Mouse (Mus musculus) C3H10T1/2 (cell line): ENCODE measurements around the gene Tnfrsf12a. TPM values are rescaled to one million over a fixed set of nuclear protein-coding genes. Genes with fewer than 3 reads are reported as not detected.

Experiments used
- polyA plus RNA-seq, 2 experiments: library from polyadenylated mRNA; unstranded; fragments of >200 nt; fragmentation: generic; extraction: Trizol; gene quantifications; one replicate each; pipeline ENCODE4 v1.2.1; 2012; ENCODE audit warnings: missing spikeins in 2 of 2

Tnfrsf12a gene
- polyA plus RNA-seq, result 100 to 1,000 TPM in 1 of 2 experiments, 10 to 100 TPM in 1; 78.5 to 413 TPM

DNA sequence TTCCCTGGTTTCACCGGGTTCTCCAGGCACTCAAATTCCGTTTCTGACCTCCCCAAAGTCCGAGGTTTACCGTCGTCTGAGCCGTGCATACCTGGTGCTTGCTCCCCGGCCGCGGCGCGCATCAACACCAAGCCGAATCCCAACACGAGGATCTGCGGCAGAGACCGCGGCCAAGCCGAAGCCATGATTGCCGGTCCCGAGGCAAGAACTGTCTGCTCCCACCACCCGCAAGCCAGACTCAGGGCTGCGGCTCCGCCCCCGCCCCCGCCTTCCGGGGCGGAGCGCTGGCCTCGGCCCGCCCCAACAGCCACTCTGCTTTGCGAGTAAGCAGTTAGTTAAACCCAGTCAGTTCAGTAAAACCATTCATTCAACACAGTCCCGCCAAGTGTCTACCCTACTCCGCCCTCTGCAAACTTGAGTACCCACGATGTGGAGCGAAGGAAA is at the start of gene Tnfrsf12a:
Gene Tnfrsf12a, minus strand, starts transcription at position 233 of the 444 bp plus-strand sequence.

DNA sequence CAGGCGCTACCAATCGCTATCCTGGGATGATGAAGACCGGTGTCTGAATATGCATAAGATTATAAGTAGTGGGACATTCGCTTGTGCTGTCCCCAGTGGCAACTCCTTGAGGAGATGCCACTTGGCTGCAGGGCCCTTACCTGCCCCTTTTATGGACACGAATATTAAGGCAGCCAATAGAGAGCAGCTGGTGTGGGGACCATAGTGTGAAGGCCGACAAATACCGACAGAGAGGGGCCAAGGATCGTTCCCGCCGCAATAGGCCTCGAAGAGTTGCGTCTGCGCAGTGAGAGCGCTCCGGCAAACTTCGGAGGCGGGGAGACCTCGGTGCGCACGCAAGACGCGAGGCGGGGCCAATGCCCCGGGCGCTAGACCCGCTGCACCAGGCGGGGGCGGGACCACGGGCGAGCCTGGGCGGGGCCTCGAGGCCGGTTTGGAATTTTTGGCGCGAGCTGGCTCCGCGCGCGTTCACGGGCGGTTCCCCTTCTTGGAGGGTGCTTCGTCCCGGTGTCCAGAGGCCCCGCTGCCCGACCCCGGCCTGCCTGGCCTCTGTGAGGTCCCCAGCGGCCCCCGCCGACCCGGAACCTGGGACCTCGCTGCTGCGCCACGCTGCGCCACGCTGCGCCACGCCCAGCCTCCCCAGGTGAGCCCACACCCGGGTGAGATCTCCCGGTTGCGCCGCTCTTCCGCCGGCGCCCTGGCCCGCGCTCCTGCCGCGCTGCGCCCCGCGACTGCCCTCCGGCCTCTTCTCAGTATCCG is 48.9 kb upstream of the Tnfrsf12a start, which contains the start of gene Pkmyt1:
Gene Pkmyt1, plus strand, starts transcription at position 338 of the 759 bp plus-strand sequence.

DNA sequence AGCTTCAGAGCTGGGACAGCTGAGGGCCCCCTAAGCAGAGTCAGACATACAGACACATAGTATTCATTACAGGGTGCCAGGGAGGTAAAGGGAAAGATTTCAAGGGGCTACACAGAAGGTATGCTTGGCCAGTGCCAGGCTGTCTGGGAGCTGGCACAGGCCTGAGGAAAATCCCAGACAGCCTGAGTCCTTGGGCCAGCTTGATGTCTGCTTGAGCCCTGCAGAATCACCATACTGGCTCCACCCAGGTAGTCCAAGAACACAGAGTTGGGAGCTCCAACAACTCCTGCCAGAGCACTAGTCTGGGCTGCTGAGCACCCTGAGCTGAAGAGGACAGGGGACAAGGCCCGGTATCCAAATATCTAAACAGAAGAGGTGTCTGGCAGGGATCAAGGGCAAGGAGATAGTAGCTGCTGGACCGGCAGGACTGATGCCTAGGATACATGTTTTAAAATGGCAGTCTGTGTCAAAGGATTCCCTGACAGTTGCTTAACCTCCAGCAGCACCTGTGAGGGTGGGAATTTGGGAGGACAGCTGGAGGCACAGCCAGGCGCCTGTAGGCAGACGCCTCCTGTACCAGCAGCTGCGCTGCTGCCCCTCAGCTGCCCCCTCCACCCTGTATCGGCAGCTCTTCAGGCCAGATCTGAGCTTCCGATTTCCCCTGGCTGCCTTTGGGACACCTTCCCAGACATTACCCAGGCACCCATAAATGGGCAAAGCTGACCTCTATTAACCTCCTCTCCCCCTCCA is 45.3 kb upstream of the Tnfrsf12a start, which contains the start of gene 1520401A03Rik:
Gene 1520401A03Rik, minus strand, starts transcription at position 408 of the 750 bp plus-strand sequence.

DNA sequence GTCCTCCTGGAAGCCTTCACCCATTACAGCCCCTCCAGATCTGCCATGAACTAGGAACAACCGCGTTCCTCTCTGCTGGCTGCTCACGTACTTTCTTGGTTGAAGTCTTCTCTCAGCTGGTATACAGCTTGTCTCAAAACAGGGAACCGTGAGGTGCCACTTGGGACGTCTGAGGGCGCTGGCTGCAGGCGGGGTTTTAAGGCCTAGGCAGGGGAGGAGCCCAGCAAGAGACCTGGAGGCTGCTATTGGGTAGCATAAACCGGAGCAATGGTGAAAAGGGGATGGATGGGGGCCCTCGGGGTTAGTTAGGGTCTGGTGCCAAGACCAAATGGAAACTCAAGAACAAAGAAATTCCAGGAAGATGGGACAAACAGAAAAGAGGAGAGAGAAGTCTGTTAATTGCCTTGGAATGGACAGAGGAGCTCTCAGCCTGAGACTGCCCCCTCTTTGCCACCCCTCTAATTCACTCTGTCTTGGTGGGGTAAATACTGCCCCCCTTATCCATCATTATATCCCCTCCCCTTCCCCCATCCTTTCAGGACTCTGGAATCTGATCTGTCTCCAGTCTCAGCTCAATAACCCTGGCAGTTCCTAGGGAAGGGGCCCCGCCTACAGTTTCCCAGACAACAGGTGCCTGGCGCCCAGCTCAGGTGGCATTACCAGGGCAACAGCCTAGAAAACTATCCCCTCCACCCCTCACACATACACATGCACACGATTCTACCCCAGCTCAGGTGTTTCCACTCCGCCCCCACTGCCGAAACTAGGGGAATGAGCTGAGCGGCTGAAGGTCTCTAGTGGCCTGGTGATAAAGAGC is 6.8 kb upstream of the Tnfrsf12a start, which contains the start of gene Cldn9:
Gene Cldn9, minus strand, starts transcription at position 171 of the 817 bp plus-strand sequence.

DNA sequence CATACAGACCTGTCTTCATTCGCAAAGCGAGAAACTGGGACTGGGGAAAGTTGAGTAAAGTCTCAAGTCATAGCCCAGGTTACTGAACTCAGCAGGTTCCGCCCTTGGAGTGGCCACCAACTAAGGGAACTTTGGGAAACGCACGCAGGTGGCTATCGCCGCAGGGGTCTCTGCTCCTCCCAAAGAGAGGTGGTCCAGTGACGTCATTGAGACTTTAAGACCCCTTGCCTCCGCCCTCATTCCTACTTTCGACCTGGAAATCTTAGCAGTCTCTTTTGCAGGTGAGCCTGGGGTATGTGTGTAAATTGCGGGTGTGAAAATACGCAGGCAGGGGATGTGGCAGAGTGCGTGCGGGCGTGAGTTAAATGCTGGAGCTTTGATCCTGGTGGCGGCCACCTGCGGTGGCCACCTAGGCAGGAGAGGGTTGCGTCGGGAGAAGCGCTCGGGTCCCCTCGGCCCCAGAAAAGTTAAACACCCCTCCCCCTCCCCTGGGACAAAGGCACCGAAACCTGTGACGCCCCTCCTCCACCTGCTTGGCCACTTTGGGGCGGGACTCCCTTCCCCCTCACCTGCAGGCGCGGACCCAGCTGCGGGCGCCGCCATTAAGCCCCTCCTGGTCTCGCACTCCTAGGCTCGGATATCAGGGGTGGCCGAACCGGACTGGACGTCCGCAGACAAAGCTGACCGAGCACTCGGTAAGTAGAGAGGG is 2.0 kb upstream of the Tnfrsf12a start, which contains the start of gene Cldn6:
Gene Cldn6, plus strand, starts transcription at position 123 of the 709 bp plus-strand sequence.

GRCm38 (mm10) chr17:23673424-23674073 is 3.7 kb downstream of the Tnfrsf12a start, which contains the start of the genes Hcfc1r1 and Thoc6:
Gene Hcfc1r1 (plus strand): TSS chr17:23673596.
Gene Thoc6 (minus strand): TSS chr17:23673882.

DNA sequence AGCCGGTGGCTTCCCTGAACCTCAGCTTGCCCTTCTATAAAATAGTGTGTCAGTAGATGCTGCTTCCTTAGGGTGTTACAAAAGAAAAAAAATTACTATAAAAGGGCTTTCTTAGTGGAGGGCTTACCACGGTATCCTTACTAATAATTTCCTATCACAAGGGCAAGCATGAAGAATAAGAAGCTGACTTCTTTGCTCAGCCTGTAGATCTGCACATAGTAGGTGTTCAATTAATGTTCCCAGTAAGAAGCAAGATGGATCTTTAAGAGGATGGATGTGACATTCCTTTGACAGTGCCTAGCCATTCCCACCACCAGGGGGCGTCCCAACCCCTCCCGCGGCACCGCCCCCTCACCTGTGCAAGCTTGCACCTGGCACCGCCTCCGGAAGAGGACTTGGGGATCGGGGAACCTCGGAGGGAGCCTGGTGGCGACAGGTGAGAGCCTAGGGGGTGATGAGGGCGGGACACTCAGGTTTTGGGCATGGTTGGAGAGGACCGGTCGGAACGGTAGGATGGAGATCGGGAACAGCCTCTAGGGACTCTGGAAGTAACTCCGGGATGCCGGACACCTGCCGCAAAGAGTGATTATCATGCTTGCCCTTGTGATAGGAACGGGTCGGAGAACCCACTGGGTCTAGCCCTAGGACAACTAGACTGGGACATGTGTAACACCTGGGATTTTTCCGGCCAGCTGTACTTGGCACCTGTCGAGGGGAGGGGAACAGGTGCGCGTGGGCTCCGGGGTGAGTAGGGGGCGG is 17.0 kb downstream of the Tnfrsf12a start, which contains the start of gene Bicdl2:
Gene Bicdl2, plus strand, starts transcription at position 390 of the 759 bp plus-strand sequence.

GRCm38 (mm10) chr17:23644613-23645495 is 32.4 kb downstream of the Tnfrsf12a start, which contains the start of gene Mmp25:
Gene Mmp25 (minus strand): TSS chr17:23645277.

Other genes with a start within 250 kb of the Tnfrsf12a start
- gene Vmn2r117, start 197.8 kb downstream of the Tnfrsf12a start, polyA plus RNA-seq, result not detected
- 10 to 100 TPM in 1 of 2 experiments, 1 to 10 TPM in 1; 9.1 to 12.4 TPM for gene Zfp213, start 113.2 kb downstream of the Tnfrsf12a start, polyA plus RNA-seq
- gene Zfp13, start 78.0 kb downstream of the Tnfrsf12a start, polyA plus RNA-seq, result 1 to 10 TPM; 2.1 to 3.2 TPM
- under 1 TPM in 1 of 2 experiments, not detected in 1; 0.02 TPM for gene Zscan10, start 76.6 kb downstream of the Tnfrsf12a start, polyA plus RNA-seq
- not detected for gene Mmp25, start 32.2 kb downstream of the Tnfrsf12a start, polyA plus RNA-seq
- under 1 TPM; 0.05 to 0.18 TPM for gene Bicdl2, start 17.0 kb downstream of the Tnfrsf12a start, polyA plus RNA-seq
- 100 to 1,000 TPM; 438 to 526 TPM for gene Hcfc1r1, start 3.9 kb downstream of the Tnfrsf12a start, polyA plus RNA-seq
- 10 to 100 TPM; 27.0 to 29.9 TPM for gene Thoc6, start 3.6 kb downstream of the Tnfrsf12a start, polyA plus RNA-seq
- under 1 TPM in 1 of 2 experiments, not detected in 1; 0.04 TPM for gene Cldn6, start 1.8 kb upstream of the Tnfrsf12a start, polyA plus RNA-seq
- 1 to 10 TPM in 1 of 2 experiments, under 1 TPM in 1; 0.53 to 3.5 TPM for gene Cldn9, start 6.6 kb upstream of the Tnfrsf12a start, polyA plus RNA-seq
- under 1 TPM; 0.07 to 0.45 TPM for gene 1520401A03Rik, start 45.3 kb upstream of the Tnfrsf12a start, polyA plus RNA-seq
- gene Pkmyt1, start 48.9 kb upstream of the Tnfrsf12a start, polyA plus RNA-seq, result 10 to 100 TPM; 24.3 to 38.2 TPM
- gene Paqr4, start 63.4 kb upstream of the Tnfrsf12a start, polyA plus RNA-seq, result 10 to 100 TPM; 22.3 to 32.8 TPM
- under 1 TPM in 1 of 2 experiments, not detected in 1; 0.07 TPM for gene Kremen2, start 68.4 kb upstream of the Tnfrsf12a start, polyA plus RNA-seq
- gene Flywch1, start 94.1 kb upstream of the Tnfrsf12a start, polyA plus RNA-seq, result 10 to 100 TPM; 49.7 to 60.6 TPM
- gene Flywch2, start 108.6 kb upstream of the Tnfrsf12a start, polyA plus RNA-seq, result under 1 TPM in 1 of 2 experiments, not detected in 1; 0.55 TPM
- gene Srrm2, start 113.1 kb upstream of the Tnfrsf12a start, polyA plus RNA-seq, result 100 to 1,000 TPM in 1 of 2 experiments, 10 to 100 TPM in 1; 26.7 to 115 TPM
- 1,000 to 10,000 TPM; 1,533 to 1,676 TPM for gene Elob, start 151.7 kb upstream of the Tnfrsf12a start, polyA plus RNA-seq
- not detected for gene Prss33, start 158.6 kb upstream of the Tnfrsf12a start, polyA plus RNA-seq
- gene Prss32, start 166.4 kb upstream of the Tnfrsf12a start, polyA plus RNA-seq, result under 1 TPM in 1 of 2 experiments, not detected in 1; 0.05 TPM
- under 1 TPM in 1 of 2 experiments, not detected in 1; 0.02 TPM for gene Prss41, start 166.7 kb upstream of the Tnfrsf12a start, polyA plus RNA-seq
- gene Prss21, start 190.6 kb upstream of the Tnfrsf12a start, polyA plus RNA-seq, result not detected
- gene Dcpp1, start 203.4 kb upstream of the Tnfrsf12a start, polyA plus RNA-seq, result not detected
- not detected for gene Dcpp2, start 203.4 kb upstream of the Tnfrsf12a start, polyA plus RNA-seq
- not detected for gene Dcpp3, start 240.0 kb upstream of the Tnfrsf12a start, polyA plus RNA-seq